Mouse (Mus musculus) heart, adult 11 months (tissue): ENCODE results near the gene 3830406C13Rik.
"Not testable (repeated sequence)": the region's sequence is repeated elsewhere in the genome, so short reads cannot be mapped to it uniquely, and the experiment has no call there.

Experiments used
- DNase-seq: peaks from one replicate; pipeline ENCODE4 v3.0.0; 2022

The 3830406C13Rik gene

DNA sequence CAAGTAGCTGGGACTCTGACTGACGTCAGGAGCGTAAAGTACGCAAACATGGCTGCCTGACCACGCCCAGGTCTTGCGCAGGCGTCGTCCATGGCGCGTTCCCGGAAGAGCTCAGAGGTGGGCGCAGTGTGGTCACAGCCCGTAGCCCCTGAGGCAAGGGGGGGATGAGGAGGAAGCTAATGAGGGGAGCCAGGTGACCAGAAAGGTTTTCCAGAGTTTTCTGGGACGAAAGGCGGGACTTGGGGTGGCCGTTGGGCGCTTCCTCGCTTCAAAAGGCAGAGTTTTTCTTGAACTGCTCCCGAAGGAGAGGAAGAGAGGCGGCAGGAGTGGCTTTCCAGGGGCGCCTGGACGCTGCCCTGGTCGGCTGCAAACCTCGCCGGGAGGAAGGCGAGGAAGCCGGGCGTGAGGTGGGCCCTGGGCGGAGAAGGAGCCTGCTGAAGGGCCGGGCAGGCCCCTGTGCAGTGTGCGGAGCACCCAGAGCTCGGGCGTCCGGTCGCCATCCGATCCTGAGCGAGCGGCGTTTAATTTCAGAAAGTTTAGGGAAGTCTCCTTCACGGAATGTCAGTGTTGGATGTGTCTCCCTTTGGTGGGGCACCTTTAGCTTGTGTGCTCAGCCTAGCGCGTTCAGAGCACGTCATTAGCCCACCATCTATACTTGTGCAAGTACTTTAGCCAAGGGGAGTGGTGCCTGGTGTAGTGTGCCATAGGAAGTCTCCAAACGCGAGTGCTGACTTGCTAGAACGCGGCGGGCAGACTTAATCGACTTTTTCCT, at the start of gene 3830406C13Rik:
Gene 3830406C13Rik, plus strand, starts transcription at position 33 of the 772 bp plus-strand sequence.
- DNase-seq: peak; percentile 98

DNA sequence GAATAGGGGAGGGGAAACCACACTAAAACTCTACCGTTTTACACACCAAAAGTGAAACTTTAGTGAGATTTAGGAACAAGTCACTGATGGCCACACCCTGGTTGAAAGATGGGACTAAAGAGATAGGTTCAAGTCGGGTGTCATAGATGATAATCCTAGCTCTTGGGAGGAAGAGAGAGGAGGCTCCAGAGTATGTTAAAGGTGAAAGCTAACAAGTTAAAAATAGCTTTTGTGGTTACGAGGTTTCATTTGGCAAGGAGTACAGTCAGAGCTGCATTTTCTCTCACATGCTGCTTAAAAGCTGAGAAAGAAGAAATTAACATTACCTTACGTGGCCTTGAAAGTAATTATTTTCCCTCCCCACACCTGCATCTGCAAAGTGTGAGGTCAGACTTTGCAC, 40.2 kb upstream of the 3830406C13Rik start:
- no peak for DNase-seq

DNA sequence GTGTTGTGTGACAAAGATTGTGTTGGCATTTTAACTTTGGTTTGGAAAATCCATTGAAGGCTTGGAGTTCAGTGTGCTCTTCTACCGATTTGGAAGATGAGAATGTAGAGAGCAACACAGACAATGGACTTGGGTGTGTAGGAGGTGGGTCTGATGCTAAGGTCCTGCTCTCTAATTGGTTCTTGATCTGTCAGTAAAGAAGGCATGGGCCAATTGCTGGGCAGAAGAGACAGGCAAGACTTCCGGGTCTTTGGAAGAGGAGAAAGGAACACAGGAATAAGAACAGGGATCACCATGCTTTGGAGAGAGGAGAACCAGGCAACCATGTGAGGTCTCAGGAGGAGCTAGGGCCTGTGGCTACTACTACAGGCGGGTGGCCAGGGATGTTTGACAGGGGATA, 7.9 kb upstream of the 3830406C13Rik start:
- DNase-seq: no peak

DNA sequence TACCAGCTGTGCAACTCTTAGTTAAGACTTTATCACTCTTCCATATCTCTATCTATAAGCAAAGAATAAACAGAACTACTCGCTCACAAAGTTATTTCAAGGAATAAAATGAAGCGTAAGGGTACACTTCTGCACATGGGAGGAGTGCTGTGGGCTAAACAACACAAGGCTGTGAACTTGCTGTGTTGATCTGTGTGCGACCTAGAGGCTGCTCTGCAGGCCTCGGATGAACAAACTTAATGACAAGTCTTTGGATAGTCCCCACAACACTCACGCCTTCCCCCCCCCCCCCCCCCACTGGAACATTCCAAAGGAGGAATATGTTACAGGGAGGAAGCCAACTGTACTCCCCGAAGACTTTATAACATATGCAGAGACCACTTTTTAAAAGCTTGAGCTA, 332 bp upstream of the 3830406C13Rik start, which contains the start of gene Gm49355:
Gene Gm49355, plus strand, starts transcription at position 336 of the 400 bp plus-strand sequence.
- DNase-seq: no peak

DNA sequence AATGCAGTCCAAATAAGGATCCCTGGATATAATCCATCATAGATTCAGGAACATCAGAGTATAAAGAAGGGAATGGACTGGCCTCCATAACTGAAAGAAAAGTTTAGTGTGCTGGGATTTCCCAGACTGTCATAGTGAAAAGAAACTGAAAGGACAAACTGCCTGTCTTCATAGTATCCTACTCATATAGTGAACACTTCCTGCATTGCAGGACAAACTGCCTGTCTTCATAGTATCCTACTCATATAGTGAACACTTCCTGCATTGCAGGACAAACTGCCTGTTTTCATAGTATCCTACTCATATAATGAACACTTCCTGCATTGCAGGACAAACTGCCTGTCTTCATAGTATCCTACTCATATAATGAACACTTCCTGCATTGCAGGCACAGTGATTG, 5.8 kb downstream of the 3830406C13Rik start:
- DNase-seq: not testable (repeated sequence)

DNA sequence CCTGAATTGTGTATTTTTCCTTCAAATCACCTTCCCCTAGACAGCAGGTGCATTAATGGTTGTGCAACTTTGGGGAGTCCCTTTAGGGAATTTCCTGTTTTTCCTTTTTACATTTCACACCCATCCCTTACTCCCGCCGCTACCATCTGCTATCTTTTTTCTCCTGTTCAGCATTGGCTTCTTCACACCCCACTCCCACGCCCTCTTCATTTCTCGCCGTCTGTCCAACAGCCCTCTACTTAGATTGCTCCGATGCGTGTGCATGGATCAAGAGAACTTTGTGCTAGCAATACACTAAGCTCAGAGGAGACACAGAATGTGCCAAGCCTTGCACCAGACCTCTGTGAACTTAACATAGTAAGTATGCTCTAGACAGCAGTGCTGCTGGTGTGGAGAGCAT, 12.4 kb downstream of the 3830406C13Rik start:
- peak; percentile 46 for DNase-seq

DNA sequence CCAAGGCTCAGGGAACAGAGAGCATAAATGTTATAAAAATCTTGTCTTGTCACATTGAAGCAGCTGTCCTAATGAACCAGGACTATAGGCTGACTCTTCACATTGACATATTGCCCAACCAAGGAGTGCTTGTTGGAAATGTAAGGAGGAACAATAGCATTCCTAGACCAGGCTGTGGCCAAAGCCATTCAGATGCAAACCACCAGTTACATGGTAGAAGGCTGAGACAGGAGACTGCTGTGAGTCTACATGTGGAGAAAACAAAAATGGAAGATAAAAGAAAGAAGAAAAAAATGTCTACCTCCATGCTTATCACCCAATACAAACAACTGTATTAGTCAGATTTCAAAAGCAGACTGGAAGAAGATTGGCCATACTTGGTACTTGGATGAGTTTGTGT, 15.2 kb downstream of the 3830406C13Rik start:
- peak; percentile 28 for DNase-seq

DNA sequence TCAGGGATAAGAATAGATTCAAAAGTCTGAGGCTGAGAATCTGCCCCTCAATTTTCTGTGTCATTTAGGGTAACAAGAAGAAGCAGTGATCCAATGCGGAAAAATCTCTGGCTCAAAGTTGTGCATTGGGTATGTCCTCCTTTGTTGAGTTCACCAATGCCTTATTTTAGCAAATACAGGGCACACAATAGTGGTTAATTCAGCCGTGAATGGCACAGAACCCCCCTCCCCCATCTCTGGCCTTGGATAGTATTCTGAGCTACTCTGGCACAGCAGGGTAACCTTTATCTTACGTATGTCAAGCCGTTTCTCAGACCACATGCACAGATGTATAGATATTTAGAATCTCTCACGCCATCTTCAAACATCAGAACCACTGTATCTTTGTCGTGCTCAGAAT, 15.7 kb downstream of the 3830406C13Rik start:
- peak; percentile 51 for DNase-seq

DNA sequence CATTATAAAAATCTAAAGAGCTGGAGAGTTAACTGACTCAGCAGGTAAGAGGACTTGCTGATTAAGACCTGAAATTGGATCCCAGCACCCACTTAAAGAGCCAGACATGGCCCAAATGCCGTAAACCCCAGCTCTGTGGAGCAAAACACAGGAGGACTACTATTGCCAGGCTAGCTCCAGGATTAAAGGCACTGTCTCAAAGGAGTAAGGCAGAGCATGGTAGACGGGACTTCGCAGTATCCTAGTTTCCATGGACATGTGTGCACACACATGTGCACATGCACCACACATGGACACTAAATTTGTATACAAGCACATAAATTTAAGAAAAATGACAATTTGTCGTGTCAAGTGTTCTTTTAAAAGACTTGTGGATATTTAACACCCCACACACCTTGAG, 16.3 kb downstream of the 3830406C13Rik start:
- DNase-seq: peak; percentile 40

DNA sequence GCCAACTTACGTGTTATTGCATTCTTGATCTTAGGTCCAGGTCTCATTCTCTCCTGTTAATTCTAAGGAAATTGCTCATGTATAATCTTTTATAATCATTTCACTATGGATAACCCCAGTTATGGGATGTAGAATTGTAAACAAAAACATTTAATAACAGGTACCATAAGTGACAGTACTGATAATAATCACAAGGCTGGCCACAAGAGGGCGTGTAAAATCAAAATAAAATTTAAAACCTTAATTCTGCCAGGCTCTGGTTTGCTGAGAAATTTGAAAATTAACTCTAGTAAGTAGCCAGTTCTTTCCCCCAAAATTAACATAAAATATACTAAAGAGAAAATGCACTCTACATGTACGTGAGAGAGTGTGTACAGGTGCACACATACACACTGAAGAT, 16.7 kb downstream of the 3830406C13Rik start:
- no peak for DNase-seq

DNA sequence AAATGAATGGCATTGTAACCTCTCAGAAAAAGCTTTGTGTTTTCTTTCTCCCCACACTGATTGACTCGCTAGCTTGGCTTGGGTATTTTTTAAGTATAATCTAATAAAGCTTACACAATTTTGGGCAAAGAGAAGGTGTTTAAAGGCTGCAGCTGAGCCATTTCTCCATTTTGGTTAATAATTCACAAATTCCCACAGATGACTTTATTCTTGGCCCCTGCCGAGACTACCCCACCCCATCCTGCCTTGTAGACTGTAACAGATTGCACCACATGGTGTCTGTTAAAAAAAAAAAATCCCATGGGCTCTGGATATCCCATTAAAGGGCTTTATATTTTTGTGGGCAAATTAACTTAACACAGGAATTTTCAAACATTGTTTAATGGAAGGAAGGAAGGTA, 19.1 kb downstream of the 3830406C13Rik start:
- DNase-seq: peak; percentile 22

DNA sequence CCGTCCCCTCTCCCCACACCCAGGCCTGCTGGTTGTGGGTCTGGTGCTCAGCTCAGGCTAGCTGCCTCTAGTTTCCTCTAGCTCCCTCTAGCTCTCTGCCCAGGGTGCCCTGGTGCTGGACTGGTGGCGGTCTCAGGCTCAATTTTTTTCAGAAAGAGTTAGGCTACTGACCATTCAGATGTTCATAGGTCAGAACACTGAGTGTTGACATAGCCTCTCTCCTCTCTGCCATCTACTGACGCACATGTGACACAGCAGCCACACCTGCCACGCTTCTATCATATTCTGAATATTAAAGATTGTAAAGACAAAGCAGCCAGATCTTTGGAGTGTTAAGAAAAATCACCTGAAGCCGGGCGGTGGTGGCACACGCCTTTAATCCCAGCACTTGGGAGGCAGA, 49.6 kb downstream of the 3830406C13Rik start:
- DNase-seq: no peak

DNA sequence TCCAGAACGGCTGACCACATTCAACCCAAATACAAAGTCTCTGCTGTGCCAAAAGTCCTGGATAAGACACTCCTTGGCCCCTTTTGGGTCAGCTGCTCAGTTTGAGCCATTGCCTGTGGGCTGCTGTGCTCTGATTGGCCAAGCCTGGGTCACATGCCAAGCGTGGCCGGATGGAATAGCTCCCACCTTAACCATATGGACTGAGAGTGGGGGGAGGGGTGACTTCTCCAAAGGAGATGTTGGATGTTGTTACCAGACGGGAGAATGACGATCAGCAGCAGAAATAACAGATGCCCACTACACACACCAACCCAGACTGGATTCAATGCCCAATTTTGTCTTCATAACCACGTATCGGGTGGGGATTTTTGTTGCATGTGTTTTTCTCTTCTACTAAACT, 51.0 kb downstream of the 3830406C13Rik start:
- DNase-seq: peak; percentile 73

DNA sequence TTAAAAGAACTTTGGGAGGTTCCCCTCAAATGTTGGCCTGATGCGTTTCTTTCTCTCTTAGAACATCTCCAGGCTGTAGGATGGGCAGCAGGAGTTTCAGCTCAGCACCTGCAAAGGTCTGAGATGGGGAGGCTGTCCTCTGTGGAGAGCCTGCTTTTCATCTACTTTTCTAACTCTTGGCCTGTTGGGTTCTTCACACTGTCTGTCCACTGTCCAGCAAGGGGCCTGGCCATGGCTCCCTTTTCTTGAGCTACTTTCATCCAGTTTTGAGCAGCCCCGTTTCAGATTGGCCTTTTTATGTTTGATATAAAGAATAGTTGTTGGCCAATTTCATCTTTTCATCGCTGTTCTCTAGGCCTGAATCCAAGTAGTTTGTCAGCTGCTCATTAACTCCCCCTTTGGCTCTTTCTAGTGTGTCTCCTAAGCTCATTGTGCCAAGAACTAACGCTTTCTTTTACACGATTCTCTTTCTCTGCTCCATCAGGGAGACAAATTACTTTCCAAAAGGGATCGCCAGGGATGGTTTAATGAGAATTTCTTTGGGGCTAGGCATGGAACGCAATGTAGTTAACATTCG, 53.5 kb downstream of the 3830406C13Rik start:
- DNase-seq: peak; percentile 69

DNA sequence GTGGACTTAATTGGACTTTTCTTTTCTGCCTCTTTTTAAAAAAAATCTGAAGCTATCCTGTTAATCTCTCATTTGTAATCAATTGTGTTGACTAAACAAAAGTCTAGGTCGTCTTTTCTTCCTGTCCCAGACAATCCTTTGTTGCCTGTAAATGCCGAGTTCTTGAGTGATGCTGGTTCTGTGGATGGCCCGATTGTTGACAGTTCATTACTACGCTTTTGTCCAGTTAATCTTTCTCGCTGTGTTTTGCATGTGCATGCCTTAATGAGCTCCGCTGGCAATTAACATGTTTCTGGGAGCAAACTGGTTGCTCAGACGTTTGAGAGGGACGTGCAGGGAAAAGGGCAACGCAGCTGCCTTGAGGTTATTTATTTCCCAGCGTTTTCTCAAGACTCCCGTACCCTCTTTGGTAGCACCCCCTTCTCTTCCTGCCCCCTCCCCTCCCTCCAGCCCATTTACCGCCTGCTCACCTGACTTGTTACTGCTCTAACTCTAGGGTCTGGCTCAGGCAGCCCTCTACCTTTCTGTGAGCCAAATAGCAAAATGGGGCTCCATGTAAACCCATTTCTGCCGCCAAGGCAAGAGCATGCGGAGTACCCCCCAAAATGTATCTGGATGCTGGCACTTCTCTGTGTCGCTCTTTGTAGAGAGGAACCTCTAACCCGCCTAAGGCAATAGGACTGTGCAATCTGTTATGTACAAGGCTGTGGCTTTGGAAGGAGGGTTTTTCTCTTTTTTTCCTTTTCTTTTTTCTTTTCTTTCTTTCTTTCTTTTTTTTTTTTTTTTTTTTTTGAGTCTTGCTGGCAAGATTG, 54.2 kb downstream of the 3830406C13Rik start:
- DNase-seq: peak; percentile 78

DNA sequence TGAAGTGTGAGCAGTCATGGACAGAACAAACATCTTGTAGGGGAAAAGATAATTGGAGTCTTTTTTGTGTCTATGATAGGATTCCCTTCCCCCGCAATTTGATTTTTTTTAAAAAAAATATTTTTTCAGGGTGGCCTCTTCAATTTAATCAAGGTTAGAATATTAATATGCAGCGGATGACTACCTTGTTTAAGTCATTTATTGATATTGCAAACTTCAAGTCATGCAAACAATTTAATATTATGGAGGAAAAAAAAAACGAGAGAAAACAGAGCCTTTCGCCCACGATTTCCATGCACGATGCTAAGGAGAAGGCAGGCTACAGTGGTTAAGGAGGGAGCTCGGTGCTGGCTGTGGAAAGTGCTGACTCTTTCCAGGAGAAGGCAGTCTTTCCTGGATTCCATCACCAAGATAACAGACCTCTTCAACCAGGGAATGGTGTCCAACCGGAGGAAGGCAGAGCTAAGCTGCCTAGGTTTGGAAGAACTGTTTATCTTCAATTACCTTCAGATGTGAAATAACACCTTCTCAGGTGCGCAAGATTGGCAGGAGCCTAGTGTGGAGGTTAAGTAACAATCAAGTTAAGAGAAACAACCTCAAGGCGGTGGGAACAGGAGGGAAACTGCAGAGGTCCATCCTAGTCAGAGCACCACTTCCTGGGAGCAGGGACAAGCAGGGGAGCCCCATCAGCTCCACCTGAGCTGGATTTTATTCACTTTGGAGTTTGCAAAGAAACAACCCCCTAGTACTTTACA, 55.0 kb downstream of the 3830406C13Rik start:
- DNase-seq: peak; percentile 56

DNA sequence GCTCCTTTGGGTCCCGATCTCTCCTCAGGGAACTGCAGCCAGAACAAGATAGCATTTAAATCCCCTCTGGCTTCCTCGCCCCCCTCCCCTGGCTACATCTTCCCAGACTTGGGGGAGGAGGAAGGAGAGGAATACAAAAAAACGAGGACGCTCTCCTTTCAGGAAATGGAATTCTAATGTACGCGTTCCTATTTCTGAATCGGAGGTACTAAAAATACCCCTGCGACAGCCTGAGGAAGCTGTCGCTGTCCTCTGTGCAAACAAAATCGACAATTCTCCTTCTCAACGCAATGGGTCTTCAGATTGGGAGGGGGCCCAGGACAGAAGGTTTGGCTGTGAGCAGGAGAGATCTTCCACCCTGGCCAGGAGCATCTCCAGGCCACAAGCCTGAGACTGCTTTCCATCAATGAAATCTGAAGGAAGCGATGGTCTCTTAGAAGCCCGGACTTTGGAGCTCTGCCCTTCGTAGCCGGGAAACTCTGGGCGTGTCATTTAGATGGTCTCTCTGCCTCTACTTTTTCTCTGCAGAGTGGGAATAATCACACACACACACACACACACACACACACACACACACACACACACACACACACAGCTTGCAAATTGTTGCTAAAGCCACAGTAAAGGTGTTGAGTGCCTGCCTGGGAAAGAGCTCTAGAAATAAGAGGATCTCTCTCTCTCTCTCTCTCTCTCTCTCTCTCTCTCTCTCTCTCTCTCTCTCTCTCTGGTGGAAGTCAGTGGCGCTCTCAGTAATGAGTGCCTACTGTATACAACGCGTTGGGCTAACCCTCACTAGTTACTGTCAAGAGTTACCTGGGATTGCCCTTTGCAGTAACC, 56.5 kb downstream of the 3830406C13Rik start:
- peak; percentile 27 for DNase-seq

DNA sequence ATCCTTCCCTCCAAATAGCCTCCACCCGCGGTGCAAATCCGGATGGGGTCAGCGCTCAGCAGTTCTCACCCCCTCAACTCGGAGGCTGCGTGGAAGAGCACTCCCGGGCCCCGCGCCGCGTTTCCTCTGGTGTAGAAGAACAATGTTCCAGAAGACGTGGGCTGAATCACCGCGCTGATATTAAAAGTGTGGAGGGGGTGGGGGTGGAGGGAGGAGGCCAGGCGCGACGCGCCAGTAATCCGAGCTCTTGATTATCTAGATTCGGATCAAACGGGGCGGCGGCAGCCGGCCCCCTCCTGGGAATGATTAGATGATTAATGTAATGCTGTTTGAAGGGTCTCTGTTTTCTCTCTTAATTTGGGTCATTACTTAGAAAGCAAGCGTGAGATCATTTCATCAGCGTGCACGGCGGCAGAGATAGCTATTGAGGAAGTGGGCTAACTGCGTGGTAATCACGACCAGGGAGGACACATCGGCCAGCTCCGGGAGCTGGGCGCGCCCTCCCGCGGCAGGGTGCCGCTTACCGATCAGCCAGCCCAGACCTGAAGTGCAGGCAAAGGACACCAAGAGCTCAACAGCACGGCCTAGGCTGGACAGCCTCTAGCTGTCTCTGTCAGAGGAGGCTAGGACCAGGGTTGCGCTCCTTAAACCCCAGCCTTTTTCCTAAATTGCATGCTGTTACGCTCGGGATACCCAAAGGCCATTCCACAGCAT, 57.3 kb downstream of the 3830406C13Rik start:
- DNase-seq: peak; percentile 61

DNA sequence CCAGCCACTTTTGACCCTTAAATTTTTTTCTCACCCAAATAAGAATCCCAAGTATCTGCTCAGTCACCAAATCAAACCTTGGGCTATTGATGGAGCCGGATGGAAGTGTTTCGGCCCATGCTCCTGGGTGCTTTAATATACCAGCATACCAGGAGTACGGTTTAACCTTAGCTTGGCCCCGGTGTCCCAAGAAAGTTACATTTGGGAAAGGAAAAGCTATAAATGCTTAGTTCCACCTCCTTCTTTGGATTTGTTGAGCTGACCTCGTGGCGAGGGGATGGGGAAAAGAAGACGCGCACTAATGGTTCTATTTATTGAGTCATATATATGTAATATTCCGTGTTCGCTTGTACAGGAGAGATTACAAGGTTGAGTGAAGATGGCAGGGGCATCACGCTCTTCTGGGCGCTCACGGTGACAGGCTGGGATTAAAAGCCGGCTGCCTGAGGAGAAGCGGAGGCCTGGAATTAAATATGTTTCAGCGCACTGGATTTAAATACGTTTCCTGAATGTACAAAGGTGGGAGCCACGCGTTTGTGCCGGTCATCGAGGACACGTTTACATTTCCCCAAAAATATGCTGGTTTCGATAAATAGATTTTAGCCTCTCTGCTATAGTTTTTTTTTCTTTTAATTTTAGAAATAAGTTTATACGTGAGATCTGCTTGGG, 58.0 kb downstream of the 3830406C13Rik start:
- DNase-seq: peak; percentile 37

DNA sequence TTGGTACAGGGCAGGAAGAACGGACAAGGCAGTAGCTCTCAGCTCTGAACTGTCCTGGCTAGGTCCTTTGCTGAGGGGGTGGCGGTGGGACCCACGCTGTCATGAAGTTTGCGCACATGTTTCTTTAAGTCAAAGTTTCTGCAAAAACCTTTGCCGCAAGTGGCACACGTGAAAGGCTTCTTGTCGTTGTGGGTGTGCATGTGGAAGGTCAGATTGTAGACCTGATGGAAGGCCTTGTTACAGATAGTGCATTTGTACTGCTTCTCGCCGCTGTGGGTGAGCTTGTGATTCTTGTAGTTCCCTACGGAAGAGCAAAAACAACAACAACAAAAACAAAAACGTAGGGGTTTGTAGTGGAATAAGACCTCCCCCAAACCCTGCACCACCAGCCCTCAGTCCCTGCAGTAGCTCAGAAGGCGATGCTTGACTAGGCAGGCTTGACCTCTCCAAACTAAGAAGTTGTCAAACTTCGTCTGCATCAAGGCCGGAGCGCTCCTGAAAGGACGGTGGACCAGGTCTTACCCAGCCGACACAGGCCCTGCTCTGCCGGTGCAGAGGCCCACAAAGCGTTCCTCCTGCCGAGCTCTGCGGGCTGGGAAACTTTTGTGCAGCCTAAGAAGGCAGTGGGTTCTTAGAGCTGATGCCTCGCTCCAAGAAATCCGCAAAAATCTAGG, 58.6 kb downstream of the 3830406C13Rik start:
- peak; percentile 49 for DNase-seq
